Mouse (Mus musculus) liver, embryonic 18 days (tissue): Measurements from ENCODE around the gene Kcnh7. TPM values are rescaled to one million over a fixed set of nuclear protein-coding genes. Genes with fewer than 3 reads are reported as not detected.

Experiments
- polyA plus RNA-seq: library from polyadenylated mRNA; depleted of rRNA; stranded (reverse); fragments of >200 nt; gene quantifications from 2 replicates; pipeline ENCODE4 v1.2.3, GENCODE M21; 2012; rRNA removed

Gene Kcnh7
- polyA plus RNA-seq: 0.02 and 0.06 TPM in 2 replicates

DNA sequence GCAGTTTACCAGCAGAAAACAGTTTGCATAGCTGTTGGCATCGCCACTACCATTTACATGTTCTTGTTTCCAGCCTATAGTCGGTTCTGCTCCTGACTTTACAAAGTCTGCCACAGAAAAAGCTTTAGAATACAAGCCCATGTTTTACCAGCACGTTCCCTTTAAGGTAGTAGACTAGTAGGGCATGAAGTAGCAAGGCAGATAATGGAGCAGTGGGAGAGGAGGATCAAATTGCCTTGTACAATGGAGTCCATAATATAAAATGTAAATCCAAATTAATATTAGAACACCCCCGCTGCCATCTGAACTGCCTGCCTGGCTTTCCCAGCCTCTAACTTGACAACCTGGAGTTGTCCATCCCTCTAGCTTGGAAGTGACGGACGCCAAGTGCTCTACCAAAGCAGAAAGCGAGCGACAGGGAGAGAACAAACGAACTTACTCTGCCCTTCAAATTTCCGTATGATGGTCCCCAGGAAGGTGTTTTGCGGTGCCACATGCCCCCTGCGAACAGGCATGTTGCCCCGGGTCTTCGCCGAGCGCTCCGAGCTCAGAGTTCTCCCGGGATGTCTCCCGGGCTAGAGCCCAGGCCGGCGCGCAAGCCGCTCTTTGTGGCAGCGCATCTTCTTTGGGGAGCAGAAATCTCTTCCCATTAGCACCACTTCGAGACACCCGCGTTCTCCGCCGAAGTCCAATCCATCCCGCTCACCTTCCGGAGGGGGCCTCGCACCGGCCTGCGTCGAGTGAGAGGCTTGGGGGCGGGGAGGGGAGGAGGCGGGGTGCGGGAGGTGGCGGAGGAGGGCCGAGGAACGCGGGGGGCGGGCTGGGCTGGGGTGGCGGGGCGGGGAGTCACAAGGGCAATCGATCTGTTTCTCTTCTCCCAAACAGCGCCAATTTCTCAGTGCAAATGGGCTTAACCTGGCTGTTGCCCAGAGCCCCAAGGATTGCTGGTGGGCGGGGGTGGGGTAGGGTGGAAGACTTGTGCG, at the start of gene Kcnh7:
TSS of gene Kcnh7 (minus strand) at position 725 of the 983 bp plus-strand sequence.

DNA sequence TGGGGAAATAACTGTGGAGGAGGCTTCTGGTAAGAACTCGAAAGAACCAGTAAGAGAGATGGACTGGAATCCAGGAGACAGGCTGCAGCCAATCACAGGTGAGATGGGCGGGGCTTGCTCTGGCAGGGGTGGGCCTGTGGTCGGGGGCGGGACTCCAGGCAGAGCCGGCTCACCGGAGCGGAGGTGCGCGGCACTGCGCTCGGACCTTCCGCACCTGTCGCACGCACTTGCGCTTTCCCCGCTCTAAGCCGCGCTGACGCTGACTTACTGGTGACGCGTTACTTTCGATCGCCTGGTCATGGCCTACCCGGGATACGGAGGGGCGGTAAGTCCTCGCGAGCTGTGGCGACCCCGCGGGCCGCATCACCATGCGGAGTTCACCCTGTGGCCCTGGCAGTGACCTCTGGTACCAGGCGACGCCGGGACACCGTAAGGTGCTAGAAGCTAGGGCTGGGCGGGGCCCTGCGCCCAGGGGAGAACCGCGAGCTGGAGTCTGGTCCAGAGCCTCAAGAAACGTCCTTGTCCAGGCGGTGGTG, 519.9 kb downstream of the Kcnh7 start, which contains the start of gene Gca:
TSS of gene Gca (plus strand) at position 151 of the 536 bp plus-strand sequence.

DNA sequence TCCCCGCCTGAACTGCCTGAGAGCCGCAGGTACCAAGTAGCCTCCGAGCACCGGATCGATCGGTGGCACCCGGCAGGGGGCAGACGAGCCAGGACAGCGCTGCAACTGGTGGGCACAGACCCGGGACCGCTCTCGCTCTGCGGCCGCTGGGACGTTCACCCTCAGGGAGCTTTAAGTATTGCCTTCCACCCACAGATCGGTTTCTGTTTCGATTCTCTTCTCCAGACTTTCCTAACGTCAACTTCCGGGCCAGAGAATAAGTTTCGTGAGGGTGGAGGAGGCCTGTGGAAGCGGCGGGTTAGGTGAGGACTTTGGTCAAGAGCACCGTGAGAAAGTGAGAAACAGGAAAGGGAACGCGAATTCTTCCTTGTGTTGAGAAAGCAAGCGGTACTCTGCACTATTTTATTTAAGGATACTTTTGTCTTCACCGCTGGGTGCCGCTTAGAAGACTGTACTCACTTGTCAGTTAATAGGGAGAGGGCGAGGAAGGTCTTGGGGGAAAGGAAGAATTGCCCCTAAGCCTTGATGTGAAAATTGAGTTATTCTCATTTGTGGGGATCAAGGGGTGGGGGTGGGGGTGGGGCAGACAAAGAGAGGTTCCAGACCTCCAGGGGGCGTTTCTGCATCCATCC, 538.0 kb downstream of the Kcnh7 start, which contains the start of gene Ifih1:
TSS of gene Ifih1 (minus strand) at position 242 of the 632 bp plus-strand sequence.

